Mouse (Mus musculus) cerebellum, postnatal 25 days (tissue): ENCODE measurements around the gene Nfkb2.
A peak's percentile ranks its signal among the peaks of the same experiment; 100 is the strongest.

Source experiments
- DNase-seq, 2 experiments: peaks; one replicate each; pipeline ENCODE4 v3.0.0; 2021; ENCODE audit warnings: mixed read lengths in 2 of 2

Gene Nfkb2

DNA sequence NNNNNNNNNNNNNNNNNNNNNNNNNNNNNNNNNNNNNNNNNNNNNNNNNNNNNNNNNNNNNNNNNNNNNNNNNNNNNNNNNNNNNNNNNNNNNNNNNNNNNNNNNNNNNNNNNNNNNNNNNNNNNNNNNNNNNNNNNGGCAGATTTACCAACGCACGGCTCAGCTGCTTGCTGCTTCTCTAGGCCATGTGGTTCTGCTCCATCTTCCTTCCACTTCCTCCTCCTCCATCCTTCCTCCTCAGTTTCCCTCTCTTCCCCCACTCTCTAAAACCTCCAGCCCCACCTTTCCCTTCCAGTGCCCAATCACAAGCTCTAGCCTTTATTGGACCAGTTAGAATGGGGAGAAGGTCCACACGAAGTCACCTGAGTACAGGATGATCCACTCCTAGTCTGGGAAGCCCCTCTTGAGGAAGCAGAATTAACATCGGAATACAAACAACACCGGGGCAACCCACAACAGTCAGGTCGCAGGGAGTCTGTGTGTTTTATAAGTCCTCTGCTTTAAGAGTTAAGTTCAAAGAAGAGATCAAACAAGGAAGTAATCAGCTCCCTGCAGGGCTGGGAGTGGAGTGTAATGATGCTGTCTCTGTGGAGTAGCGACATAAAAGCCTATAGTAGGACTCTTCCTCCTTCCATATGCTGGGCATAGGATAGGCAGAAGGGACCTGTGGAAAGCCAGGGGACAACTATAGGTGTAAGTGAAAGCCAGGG is 40.7 kb downstream of the Nfkb2 start:
- no peak for DNase-seq

DNA sequence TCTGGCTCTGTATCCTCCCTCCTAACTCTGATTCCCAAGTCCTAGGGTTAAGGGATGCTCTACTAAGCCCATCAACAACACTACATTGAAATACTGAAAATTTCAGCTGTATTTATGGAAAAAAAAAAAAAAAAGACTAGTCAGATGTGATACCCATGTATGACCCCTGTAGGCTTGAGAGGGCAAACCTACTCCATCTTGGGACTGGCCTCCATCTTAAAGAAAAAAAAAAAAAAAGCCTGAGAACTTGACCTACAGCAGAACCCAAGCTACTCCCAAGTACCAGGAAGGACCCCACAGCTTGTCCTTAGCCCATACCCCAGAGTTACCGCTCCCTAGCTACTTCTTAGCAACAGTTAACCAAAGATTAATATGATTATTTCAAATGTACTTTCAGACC is 43.0 kb downstream of the Nfkb2 start:
- DNase-seq = no peak

DNA sequence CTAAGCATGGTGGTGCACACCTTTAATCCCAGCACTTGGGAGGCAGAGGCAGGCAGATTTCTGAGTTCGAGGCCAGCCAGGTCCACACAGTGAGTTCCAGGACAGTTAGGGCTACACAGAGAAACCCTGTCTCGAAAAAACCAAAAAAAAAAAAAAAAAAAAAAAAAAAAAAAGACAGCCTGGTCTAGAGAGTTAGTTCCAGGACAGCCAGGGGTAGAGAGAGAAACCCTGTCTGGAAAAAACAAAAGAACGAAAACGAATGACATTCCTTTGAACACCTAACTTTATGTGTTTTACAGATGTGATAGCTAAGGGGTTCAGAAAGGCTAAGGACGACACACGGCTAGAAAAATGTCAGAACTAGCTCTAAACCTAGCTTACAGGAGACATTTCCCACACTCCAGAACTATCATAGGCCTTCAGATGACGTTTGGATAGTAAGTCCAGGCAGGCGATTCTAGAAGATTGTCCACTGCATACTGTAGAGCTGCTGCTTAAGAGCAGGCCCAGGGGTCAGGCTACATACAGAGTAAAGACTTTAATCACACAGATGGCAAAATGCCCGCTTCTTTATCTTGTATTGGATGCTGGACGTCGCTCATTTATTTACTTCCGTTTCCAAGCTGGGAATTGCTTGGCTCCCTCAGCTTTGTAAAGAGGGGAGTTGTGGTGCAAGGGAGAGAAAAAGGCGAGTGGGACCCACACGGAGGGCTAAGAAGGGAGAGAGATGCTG is 44.0 kb downstream of the Nfkb2 start:
- peak in 1 of 2 experiments; percentile 41 for DNase-seq

DNA sequence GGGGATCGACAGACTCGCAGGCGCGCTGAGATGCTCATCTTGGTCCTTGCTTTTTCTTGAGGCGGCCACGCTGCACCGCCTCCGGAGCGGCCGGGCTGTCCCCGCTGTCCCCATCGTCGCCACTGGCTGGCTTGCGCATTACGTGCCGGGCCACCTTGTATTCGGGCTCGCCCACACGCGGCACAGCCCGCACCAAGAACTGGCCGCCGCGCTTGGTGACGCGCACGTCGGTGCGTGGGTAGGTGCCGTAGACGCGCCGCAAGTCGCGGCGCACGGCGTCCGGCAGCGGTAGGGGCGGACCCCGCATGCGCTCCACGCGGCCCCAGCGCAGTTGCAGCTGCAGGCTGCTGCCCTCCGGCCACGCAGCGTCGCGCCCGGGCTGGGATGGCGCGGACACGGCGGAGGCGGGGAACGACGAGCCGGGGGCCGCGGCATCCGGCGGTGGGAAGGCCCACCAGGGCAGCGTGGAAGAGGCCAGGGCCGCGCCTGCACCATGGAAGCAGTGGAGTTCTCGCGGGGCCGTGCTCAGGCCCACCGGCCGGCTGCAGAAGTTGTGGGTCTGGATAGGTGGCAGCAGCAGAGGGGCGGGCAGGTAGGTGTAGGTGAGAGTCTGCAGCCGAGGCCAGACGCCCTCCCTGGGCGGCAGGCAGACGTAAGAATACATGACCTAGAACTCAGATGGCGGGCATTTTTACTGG is 44.8 kb downstream of the Nfkb2 start:
- peak; percentile 92 to 95 for DNase-seq

DNA sequence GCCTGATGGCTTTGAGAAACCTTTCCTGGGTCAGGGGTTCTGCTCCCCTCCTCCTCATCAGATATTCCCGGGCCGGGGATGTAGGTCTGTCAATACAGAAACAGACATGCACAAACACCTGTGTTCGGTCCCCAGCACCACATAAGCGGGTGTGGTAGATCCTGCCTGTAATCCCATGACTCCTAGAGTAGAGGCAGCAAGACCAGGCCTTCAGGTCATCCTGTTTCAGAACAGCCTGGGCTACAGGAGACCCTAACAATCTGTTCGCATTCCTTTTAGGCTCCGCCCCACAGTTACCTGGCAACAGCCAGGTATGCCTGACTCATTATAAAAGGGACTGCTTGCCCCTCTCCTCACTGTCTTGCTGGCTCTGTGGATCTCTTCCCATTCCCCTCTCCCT is 45.4 kb downstream of the Nfkb2 start:
- no peak for DNase-seq

DNA sequence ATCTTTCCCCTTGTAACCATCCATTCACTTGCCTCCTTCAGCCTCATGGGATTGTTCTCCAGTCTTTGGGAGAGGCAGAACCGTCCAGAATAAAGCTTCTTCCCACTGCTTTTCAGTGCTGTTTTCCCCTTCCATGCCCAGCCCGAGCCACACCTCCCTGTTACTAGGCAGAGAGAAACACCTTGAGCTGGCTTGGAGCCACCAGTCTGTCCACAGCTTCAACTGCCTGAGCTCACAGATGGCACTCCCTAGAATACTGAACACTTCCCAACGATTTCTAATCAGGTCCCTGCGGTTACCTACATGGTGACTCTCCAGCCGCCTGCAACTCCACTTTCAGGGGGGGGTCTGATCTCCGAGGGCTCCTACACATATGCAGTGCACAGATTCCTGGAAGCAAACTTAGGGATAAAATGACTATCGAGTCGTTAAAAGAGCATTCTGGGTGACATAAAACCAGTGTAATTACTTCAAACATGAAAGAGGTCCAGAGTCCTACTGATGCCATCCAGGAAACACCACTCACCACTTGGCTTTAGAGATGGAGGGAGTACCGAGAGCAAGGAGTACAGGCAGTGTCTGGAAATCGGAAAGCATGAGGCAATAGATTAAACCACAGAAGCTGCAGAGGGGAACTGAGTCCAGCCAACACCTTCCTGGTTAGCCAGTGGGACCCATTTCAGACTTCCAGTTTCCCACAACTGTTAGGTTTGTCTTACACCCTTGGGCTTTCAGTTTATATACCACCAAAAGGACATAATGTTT is 46.2 kb downstream of the Nfkb2 start, which contains the start of gene 2310034G01Rik:
Gene 2310034G01Rik, minus strand, starts transcription at position 135 of the 765 bp plus-strand sequence.
- peak; percentile 49 to 74 for DNase-seq

DNA sequence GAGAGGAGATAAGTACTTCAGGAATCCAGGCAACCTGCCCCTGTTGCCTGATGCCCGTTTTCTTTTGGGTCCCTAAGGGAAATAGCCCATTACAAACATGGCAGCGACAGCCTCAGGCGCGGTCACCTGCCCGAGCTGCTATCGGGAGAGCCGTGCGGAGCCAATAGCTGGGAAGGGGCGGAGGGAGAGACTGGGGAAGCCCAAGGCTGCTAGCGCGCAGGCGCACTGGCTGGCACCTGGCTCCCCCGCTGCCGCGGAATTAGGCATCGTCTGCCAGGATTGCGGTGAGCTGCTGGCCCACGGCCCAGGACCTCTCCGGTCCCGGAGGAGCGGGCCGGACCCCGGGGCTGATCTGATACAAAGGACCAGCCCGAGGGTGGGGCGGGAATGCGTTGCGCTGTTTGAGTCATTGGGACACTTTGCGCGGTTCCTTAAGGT is 52.6 kb downstream of the Nfkb2 start:
- DNase-seq = peak; percentile 95 to 97

DNA sequence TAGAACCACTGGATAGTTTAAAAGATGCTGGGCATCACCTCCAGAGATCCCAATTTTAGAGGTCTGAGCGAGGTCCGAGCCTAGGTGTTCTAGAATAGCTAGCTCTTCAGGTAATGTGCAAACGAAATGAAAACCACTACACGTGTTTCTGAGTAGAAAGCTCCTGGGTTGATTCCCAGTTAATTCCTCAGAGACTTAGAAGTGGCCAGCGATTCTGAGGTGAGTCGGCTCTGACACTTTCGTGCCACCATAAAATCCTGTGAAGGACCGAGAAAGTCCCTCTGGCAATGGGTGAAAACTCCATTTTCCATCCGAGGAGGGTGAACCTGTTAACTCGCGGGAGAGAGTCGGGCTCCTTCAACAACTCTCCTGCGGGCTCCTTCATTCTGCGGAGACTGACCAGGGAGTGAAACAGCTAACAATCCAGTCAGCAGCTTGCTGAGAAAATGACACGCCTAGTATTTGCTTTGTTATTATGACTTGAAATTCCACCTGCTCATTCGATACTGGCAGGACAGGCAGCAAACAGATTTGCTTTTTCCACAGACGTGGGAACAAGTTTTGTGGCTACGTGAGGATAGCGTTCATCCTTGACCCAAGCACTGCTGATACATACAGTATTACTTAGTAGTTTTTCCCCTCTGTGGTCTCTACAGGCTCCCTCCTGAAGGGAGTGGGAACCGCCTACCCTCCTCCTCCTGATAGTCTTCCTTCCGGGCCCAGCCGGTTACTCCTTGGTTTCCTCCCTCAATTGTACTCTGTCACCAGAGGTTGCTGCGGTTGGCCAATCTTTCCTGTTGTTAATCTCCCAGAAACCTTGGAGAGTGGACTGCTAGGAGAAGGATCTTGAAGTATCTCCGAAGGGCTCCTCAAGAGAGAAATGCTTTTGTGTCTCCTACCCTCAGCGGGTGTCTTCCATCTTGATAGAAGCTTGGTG is 53.5 kb downstream of the Nfkb2 start:
- DNase-seq = no peak

DNA sequence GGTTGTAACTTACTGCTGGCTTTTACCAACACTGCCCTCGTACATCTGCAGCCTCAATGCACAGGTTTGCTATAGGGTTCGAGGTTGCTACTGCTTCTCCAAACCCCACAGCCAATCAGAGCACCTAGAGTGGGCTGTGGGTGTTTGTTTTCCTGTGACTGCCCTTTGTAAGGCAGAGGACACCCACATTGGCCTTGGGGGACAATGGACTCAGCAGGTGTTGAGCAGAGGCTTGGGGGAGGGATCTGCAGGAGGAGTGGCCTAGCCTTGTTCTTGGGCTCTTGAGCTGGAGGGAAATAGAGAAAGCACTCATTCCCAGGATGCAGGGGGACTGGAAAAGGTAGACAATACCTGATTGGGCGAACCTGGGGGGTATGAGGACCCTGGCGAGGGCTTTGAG is 54.3 kb downstream of the Nfkb2 start:
- DNase-seq = no peak
